Mouse (Mus musculus) lung, embryonic 14.5 days (tissue): ENCODE measurements around the gene Dph1. TPM values are rescaled to one million over a fixed set of nuclear protein-coding genes. Genes with fewer than 3 reads are reported as not detected.
A peak's percentile ranks its signal among the peaks of the same experiment; 100 is the strongest.

ENCODE experiments used
- ATAC-seq: fragments of 200-750 bp; cut with Nextera tagmentation; 2 replicates; pipeline ENCODE4 v1.8.0; 2017; ENCODE audit warnings: mild to moderate bottlenecking, moderate TSS enrichment, moderate library complexity; ENCODE audit not compliant: insufficient read depth
- DNase-seq: peaks from one replicate; pipeline ENCODE4 v3.0.0-alpha.2; 2015
- H3K27ac ChIP-seq: fragments of 300-500 bp; sonication (generic); 2 replicates; pipeline ENCODE4 v1.5.1; 2014; ENCODE audit warnings: low read depth, mild to moderate bottlenecking, moderate library complexity
- H3K27me3 ChIP-seq: fragments of 300-500 bp; sonication (generic); 2 replicates; pipeline ENCODE4 v1.6.1; 2014; ENCODE audit warnings: low read length, control low read depth; ENCODE audit not compliant: insufficient read depth
- H3K36me3 ChIP-seq: fragments of 300-500 bp; sonication (generic); 2 replicates; pipeline ENCODE4 v1.6.1; 2014; ENCODE audit warnings: control low read depth; ENCODE audit not compliant: insufficient read depth
- H3K4me1 ChIP-seq: fragments of 300-500 bp; sonication (generic); 2 replicates; pipeline ENCODE4 v1.6.1; 2014; ENCODE audit warnings: antibody characterized with exemption, control low read depth; ENCODE audit not compliant: insufficient read depth
- H3K4me2 ChIP-seq: fragments of 300-500 bp; sonication (generic); 2 replicates; pipeline ENCODE4 v1.6.1; 2014; ENCODE audit warnings: mild to moderate bottlenecking
- H3K4me3 ChIP-seq: fragments of 300-500 bp; sonication (generic); 2 replicates; pipeline ENCODE4 v1.5.1; 2014; ENCODE audit warnings: low read depth, low read length
- H3K9ac ChIP-seq: fragments of 300-500 bp; sonication (generic); 2 replicates; pipeline ENCODE4 v1.6.1; 2014
- H3K9me3 ChIP-seq: fragments of 300-500 bp; sonication (generic); 2 replicates; pipeline ENCODE4 v1.6.1; 2016; ENCODE audit warnings: low read depth, low read length, control low read depth
- CTCF ChIP-seq: IDR thresholded peaks from 2 replicates; pipeline ENCODE4 v1.5.1; 2016; ENCODE audit warnings: antibody characterized with exemption, low read depth
- WGBS: fragments of 180-500 bp; shearing (Covaris S2); extraction: QIAGEN DNeasy Blood & Tissue Kit; methylation state at CpG from one replicate; pipeline ENCODE4 v1.1.7; 2014; 5-methylcytosine and 5-hydroxymethylcytosine counted together
- polyA plus RNA-seq: library from polyadenylated mRNA; unstranded; fragments of >200 nt; fragmentation: Nextera tagmentation; extraction: Ambion mirVana; gene quantifications from 2 replicates; pipeline ENCODE4 v1.2.1, GENCODE M21; 2014

The Dph1 gene
- polyA plus RNA-seq, 1 experiment from 2014 or later = 26.5 TPM

DNA sequence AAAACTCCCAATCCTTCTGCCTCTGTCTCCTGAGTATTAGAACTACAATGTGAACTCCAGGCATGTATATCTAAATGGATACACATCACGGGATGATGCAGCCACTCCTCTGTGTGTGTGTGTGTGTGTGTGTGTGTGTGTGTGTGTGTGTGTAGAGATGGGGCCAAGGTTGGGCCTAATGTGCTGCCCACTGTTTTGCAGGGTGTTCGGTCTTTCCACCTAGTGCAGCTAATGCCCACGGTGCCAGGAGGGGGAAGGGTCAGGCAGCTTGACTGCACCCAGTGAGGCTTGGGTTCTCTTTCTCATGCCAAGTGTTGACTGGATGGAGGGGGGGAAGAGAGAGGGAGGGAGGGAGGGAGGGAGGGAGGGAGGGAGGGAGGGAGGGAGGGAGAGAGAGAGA is 21.8 kb upstream of the Dph1 start:
- Histone ChIP-seq H3K4me2 (no peak overlapping the region), H3K27ac (peak overlapping the region; percentile 65; the same call in 1 of the 2 replicates), H3K9me3 (no peaks in the 10 kb centered on the region), H3K9ac (no peak overlapping the region), H3K27me3 (no peaks in the 10 kb centered on the region), H3K36me3 (no peaks in the 10 kb centered on the region), H3K4me1 (peaks cover 12% of the 10 kb centered on the region), H3K4me3 (no peak overlapping the region)
- DNase-seq = no peak
- no peak for ATAC-seq
- no peak for TF ChIP-seq CTCF
- WGBS = 60% methylated on average over 3 of the region's 3 CpGs

DNA sequence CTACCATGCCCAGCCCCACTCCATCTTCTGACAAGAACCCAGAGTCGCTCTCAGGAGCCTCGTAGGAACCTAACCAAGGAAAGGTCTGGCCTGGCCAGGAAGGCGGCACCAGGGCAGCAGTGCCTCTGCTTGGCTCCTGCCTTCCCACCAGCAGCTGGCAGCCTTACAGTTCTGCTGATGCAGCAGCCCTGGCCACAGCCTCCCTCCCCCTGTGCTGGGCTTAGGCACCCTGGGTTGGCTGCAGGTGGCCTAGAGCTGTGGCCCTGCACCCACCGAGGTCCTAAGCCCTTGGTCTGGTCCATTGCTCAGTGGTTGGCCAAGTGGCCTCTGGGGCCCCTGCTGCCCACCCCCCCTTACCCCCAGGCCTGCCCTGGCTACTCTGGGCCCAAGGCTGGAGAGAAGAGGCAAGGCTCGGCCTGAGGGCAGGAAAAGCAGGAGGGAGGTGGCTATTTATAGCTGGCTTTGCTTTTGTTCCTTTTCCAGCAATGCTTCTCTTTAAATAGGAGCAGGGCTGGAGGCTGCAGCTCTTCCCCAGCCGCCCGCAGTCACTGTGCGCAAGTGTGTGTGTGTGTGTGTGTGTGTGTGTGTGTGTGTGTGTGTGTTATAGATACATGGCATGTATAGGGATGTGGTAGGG is 21.1 kb upstream of the Dph1 start:
- Histone ChIP-seq H3K9me3 (no peaks in the 10 kb centered on the region), H3K27me3 (no peaks in the 10 kb centered on the region), H3K36me3 (no peaks in the 10 kb centered on the region), H3K4me1 (peaks cover 12% of the 10 kb centered on the region), H3K27ac (peak overlapping the region; percentile 65; the same call in 1 of the 2 replicates), H3K4me3 (no peak overlapping the region), H3K9ac (no peak overlapping the region), H3K4me2 (no peak overlapping the region)
- no peak for TF ChIP-seq CTCF
- 58% methylated on average over 8 of the region's 8 CpGs for WGBS
- ATAC-seq = 0 out of 2 replicates have a peak, but pooled peaks have one; percentile 16
- no peak for DNase-seq

DNA sequence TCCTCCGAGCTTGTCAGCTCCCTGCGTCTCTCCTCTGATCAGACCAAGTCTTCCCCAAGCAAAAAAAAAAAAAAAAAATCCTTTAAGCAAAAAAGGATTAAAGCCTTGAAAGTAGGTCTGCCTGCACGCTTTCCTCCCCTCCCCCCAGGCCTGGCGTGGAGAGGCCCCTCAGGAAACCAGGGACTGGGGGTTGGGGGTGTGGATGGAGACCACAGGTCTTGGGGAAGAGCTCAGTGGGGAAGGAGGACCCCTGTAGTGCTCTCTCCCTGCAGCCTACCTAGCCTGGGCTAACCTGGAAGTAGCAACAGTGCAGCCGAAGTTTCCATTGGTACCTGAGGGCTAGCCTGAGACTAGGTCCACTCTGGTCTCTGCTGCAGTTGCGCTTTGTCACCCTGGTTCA is 19.7 kb upstream of the Dph1 start:
- Histone ChIP-seq H3K9me3 (no peaks in the 10 kb centered on the region), H3K36me3 (no peaks in the 10 kb centered on the region), H3K4me3 (no peak overlapping the region), H3K4me2 (no peak overlapping the region), H3K9ac (no peak overlapping the region), H3K27ac (no peak overlapping the region), H3K27me3 (no peaks in the 10 kb centered on the region), H3K4me1 (peaks cover 12% of the 10 kb centered on the region)
- DNase-seq (no peak), ATAC-seq (no peak)
- 49% methylated on average over 6 of the region's 6 CpGs for whole genome bisulfite sequencing
- TF ChIP-seq CTCF = no peak

DNA sequence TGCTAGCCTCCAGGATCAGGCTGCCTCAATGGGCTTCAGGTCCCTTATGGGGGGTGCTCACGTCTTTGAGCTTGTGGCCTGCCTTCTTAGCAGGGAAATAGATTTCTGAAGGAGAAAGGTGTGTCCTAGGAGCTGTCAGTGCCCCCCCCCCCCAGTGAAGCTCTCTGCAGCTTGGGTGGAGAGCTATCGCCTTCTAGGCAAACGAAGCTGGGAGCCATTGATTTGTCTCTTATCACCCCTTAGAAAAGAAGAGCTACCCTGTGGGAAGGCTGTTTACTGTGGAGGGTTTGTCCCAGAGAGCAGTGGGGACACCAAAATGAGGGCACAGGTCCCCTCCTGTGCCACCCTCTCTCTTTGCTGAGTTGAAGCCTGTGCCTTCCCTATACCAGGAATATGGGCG is 19.1 kb upstream of the Dph1 start:
- no peak overlapping the region for H3K27ac ChIP-seq
- H3K9ac ChIP-seq = no peak overlapping the region
- no peaks in the 10 kb centered on the region for H3K36me3 ChIP-seq
- H3K27me3 ChIP-seq = no peaks in the 10 kb centered on the region
- 79% methylated on average over 4 of the region's 4 CpGs for WGBS
- no peak overlapping the region for H3K4me2 ChIP-seq
- H3K4me1 ChIP-seq = peaks cover 12% of the 10 kb centered on the region
- no peak overlapping the region for H3K4me3 ChIP-seq
- DNase-seq (no peak), ATAC-seq (no peak)
- H3K9me3 ChIP-seq = no peaks in the 10 kb centered on the region
- no peak for TF ChIP-seq CTCF

DNA sequence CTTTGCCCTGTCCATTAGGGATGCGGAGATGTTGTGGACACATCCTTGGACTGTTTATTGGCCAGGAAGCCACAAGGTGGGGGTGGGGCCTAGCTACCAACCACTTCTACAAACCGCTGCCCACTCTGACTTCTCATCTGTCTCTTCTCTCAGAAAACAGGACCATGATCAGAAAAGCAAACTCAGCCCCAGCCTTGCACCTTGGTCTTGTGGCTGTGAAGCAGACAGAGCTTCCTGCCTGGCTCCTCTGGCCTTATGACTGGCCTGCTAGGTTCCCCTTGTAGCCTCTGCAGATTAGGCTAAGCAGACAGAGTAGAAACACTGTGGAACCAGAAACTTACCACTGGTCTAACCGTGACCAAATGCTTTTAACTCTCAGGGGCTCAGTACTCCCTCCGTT is 18.3 kb upstream of the Dph1 start:
- H3K4me1 ChIP-seq = peaks cover 12% of the 10 kb centered on the region
- TF ChIP-seq CTCF = no peak
- no peak overlapping the region for H3K27ac ChIP-seq
- H3K4me3 ChIP-seq = no peak overlapping the region
- H3K9ac ChIP-seq = no peak overlapping the region
- no peak overlapping the region for H3K4me2 ChIP-seq
- no peaks in the 10 kb centered on the region for H3K27me3 ChIP-seq
- ATAC-seq (no peak), DNase-seq (no peak)
- 69% methylated on average over 4 of the region's 4 CpGs for WGBS
- H3K9me3 ChIP-seq = no peaks in the 10 kb centered on the region
- H3K36me3 ChIP-seq = no peaks in the 10 kb centered on the region

DNA sequence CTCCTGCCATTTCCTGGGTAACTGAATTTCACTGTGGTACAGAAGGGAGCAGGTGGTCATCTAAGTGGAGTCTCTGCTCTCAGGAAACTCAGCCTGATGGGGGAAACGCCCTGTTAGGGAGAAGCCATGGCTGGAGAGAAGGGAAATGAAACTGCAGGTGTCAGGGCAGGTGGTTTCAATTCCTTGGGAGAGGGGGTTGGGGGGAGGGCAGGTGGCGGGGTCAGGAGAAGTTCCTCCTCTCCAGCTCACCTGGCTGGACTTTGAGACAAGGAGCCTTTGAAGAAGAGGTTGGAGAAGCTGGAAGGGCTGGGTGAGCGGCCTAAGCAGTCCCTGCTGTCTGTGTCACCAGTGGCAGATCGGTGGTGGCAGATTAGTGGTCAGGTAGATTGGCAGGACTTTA is 15.3 kb upstream of the Dph1 start:
- H3K36me3 ChIP-seq = no peaks in the 10 kb centered on the region
- no peak for DNase-seq
- no peaks in the 10 kb centered on the region for H3K4me1 ChIP-seq
- no peaks in the 10 kb centered on the region for H3K9me3 ChIP-seq
- H3K9ac ChIP-seq = no peak overlapping the region
- ATAC-seq = no peak
- no peaks in the 10 kb centered on the region for H3K27me3 ChIP-seq
- TF ChIP-seq CTCF = no peak
- no peak overlapping the region for H3K4me2 ChIP-seq
- H3K27ac ChIP-seq = no peak overlapping the region
- WGBS = 63% methylated on average over 4 of the region's 4 CpGs
- no peak overlapping the region for H3K4me3 ChIP-seq

DNA sequence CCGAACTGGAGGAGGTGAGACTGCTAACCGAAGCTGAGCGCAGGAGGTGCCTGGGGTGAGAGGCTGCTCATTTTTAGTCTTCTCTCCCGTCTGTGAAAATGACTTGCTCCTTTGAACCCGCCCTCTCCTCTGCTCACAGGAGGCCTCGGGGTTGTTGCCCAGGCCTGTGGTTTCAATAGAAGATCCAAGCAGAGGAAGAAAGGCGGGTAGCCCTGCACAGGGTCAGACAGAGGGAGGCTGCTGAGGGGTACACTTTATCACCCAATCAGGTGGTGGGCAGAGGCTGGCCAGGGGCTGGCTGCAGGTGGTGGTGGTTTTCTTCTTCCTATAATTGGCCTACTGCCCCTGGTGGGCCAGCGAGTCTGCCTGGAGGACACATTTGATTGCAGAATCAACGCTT is 13.4 kb upstream of the Dph1 start:
- Histone ChIP-seq H3K9ac (no peak overlapping the region), H3K27ac (no peak overlapping the region), H3K4me3 (no peak overlapping the region), H3K4me2 (no peak overlapping the region), H3K4me1 (no peaks in the 10 kb centered on the region), H3K9me3 (no peaks in the 10 kb centered on the region; the same call in 1 of the 2 replicates), H3K27me3 (no peaks in the 10 kb centered on the region), H3K36me3 (no peaks in the 10 kb centered on the region)
- WGBS = 52% methylated on average over 9 of the region's 9 CpGs
- ATAC-seq (no peak), DNase-seq (no peak)
- no peak for TF ChIP-seq CTCF
